Mouse (Mus musculus) intestine, embryonic 14.5 days (tissue): Measurements from ENCODE around the gene Ctbp2. TPM values are rescaled to one million over a fixed set of nuclear protein-coding genes. Genes with fewer than 3 reads are reported as not detected.

Experiments used
- ATAC-seq: fragments of 200-750 bp; cut with Nextera tagmentation; replicated peaks from 2 replicates; pipeline ENCODE4 v1.8.0; 2017; ENCODE audit warnings: low read depth, moderate number of reproducible peaks, moderate TSS enrichment, moderate library complexity; ENCODE audit not compliant: low FRiP score, low TSS enrichment
- DNase-seq: peaks from one replicate; pipeline ENCODE4 v3.0.0-alpha.2; 2018; ENCODE audit warnings: low spot score
- H3K27ac ChIP-seq: fragments of 300-500 bp; sonication (generic); 2 replicates; pipeline ENCODE4 v1.5.1; 2014; ENCODE audit warnings: low read depth, mild to moderate bottlenecking, control low read depth
- H3K27me3 ChIP-seq: fragments of 300-500 bp; sonication (generic); replicated peaks from 2 replicates; pipeline ENCODE4 v1.6.1; 2014; ENCODE audit warnings: low read length, control low read depth; ENCODE audit not compliant: control insufficient read depth, insufficient read depth
- H3K36me3 ChIP-seq: fragments of 300-500 bp; sonication (generic); 2 replicates; pipeline ENCODE4 v1.6.1; 2014; ENCODE audit warnings: low read length, control low read depth; ENCODE audit not compliant: control insufficient read depth, insufficient read depth
- H3K4me1 ChIP-seq: fragments of 300-500 bp; sonication (generic); replicated peaks from 2 replicates; pipeline ENCODE4 v1.6.1; 2014; ENCODE audit warnings: low read length, control low read depth, mixed read lengths; ENCODE audit not compliant: control insufficient read depth, insufficient read depth
- H3K4me2 ChIP-seq: fragments of 300-500 bp; sonication (generic); 2 replicates; pipeline ENCODE4 v1.6.1; 2014; ENCODE audit warnings: low read length
- H3K4me3 ChIP-seq: fragments of 300-500 bp; sonication (generic); 2 replicates; pipeline ENCODE4 v1.5.1; 2014; ENCODE audit warnings: low read depth, low read length, control low read depth, mixed read lengths
- H3K9ac ChIP-seq: fragments of 300-500 bp; sonication (generic); 2 replicates; pipeline ENCODE4 v1.6.1; 2014; ENCODE audit warnings: mild to moderate bottlenecking, low read length
- H3K9me3 ChIP-seq: fragments of 300-500 bp; sonication (generic); 2 replicates; pipeline ENCODE4 v1.6.1; 2016; ENCODE audit warnings: low read length, control low read depth; ENCODE audit not compliant: control insufficient read depth
- WGBS: fragments of 180-500 bp; shearing (Covaris S2); extraction: QIAGEN DNeasy Blood & Tissue Kit; methylation state at CpG from one replicate; pipeline ENCODE4 v1.1.7; 2014; 5-methylcytosine and 5-hydroxymethylcytosine counted together
- polyA plus RNA-seq: library from polyadenylated mRNA; unstranded; fragments of >200 nt; fragmentation: Nextera tagmentation; extraction: Ambion mirVana; gene quantifications from 2 replicates; pipeline ENCODE4 v1.2.1, GENCODE M21; 2014

The Ctbp2 gene
- polyA plus RNA-seq, 1 experiment from 2014 or later, result 117 TPM

GRCm38 (mm10) chr7:133113185-133113895, 10.8 kb downstream of the Ctbp2 start:
- Histone ChIP-seq H3K9ac (no peak overlapping the region), H3K9me3 (no peaks in the 10 kb centered on the region), H3K4me3 (no peak overlapping the region), H3K27ac (peak overlapping the region; percentile 70; the same call in 1 of the 2 replicates), H3K4me1 (peaks cover 87% of the 10 kb centered on the region), H3K27me3 (no peaks in the 10 kb centered on the region), H3K4me2 (no peak overlapping the region), H3K36me3 (no peaks in the 10 kb centered on the region)
- ATAC-seq (no peak), DNase-seq (no peak)
- WGBS, result 80% methylated on average over 8 of the region's 8 CpGs

- H3K36me3 ChIP-seq, result no peaks in the 10 kb centered on the region
- H3K4me1 ChIP-seq, result peaks cover 80% of the 10 kb centered on the region
- H3K4me2 ChIP-seq, result 0 out of 2 replicates have a peak overlapping the region, but pooled peaks have one; percentile 6
- no peaks in the 10 kb centered on the region for H3K9me3 ChIP-seq
- no peak overlapping the region for H3K9ac ChIP-seq
- H3K4me3 ChIP-seq, result no peak overlapping the region
- 20% methylated on average over 6 of the region's 6 CpGs for WGBS
- H3K27me3 ChIP-seq, result no peaks in the 10 kb centered on the region
- peak overlapping the region; percentile 70 for H3K27ac ChIP-seq
- ATAC-seq, result 0 out of 2 replicates have a peak, but pooled peaks have one; percentile 10
- no peak for DNase-seq
Measured at GRCm38 (mm10) chr7:133112351-133112831, 11.8 kb downstream of the Ctbp2 start.

- H3K9ac ChIP-seq, result no peak overlapping the region
- no peak overlapping the region for H3K4me2 ChIP-seq
- no peaks in the 10 kb centered on the region for H3K9me3 ChIP-seq
- 95% methylated on average over 4 of the region's 4 CpGs for WGBS
- ATAC-seq (no peak), DNase-seq (no peak)
- peaks cover 51% of the 10 kb centered on the region for H3K4me1 ChIP-seq
- H3K27me3 ChIP-seq, result no peaks in the 10 kb centered on the region
- H3K36me3 ChIP-seq, result no peaks in the 10 kb centered on the region
- H3K27ac ChIP-seq, result no peak overlapping the region
- H3K4me3 ChIP-seq, result no peak overlapping the region
Measured at GRCm38 (mm10) chr7:133109442-133109841, 14.7 kb downstream of the Ctbp2 start.

GRCm38 (mm10) chr7:133108695-133109094, 15.5 kb downstream of the Ctbp2 start:
- no peak for ATAC-seq
- Histone ChIP-seq H3K27me3 (no peaks in the 10 kb centered on the region), H3K4me2 (no peak overlapping the region), H3K27ac (no peak overlapping the region), H3K9ac (no peak overlapping the region), H3K4me3 (no peak overlapping the region), H3K36me3 (no peaks in the 10 kb centered on the region), H3K4me1 (peaks cover 44% of the 10 kb centered on the region), H3K9me3 (no peaks in the 10 kb centered on the region)
- 71% methylated on average over 2 of the region's 2 CpGs for WGBS
- no peak for DNase-seq

- Histone ChIP-seq H3K4me2 (no peak overlapping the region), H3K27me3 (no peaks in the 10 kb centered on the region), H3K9ac (no peak overlapping the region), H3K4me3 (no peak overlapping the region), H3K4me1 (peaks cover 18% of the 10 kb centered on the region), H3K27ac (no peak overlapping the region), H3K36me3 (no peaks in the 10 kb centered on the region), H3K9me3 (no peaks in the 10 kb centered on the region)
- WGBS, result 55% methylated on average over 3 of the region's 3 CpGs
- no peak for ATAC-seq
- no peak for DNase-seq
Measured at GRCm38 (mm10) chr7:133102578-133102977, 21.6 kb downstream of the Ctbp2 start.

- WGBS, result 90% methylated on average over 6 of the region's 6 CpGs
- Histone ChIP-seq H3K27ac (no peak overlapping the region), H3K27me3 (no peaks in the 10 kb centered on the region), H3K36me3 (peaks cover under 1% of the 10 kb centered on the region; the same call in 1 of the 2 replicates), H3K4me1 (peaks cover 18% of the 10 kb centered on the region), H3K4me2 (no peak overlapping the region), H3K4me3 (no peak overlapping the region), H3K9me3 (no peaks in the 10 kb centered on the region), H3K9ac (no peak overlapping the region)
- no peak for ATAC-seq
- DNase-seq, result no peak
Measured at GRCm38 (mm10) chr7:133101070-133101469, 23.1 kb downstream of the Ctbp2 start.

- no peak overlapping the region for H3K4me2 ChIP-seq
- peaks cover 18% of the 10 kb centered on the region for H3K4me1 ChIP-seq
- WGBS, result 79% methylated on average over 6 of the region's 6 CpGs
Measured at GRCm38 (mm10) chr7:133100178-133100577, 24.0 kb downstream of the Ctbp2 start.

GRCm38 (mm10) chr7:133099266-133099665, 24.9 kb downstream of the Ctbp2 start:
- Histone ChIP-seq H3K36me3 (peaks cover 4% of the 10 kb centered on the region; the same call in 1 of the 2 replicates), H3K27ac (no peak overlapping the region), H3K4me3 (no peak overlapping the region), H3K4me1 (peaks cover 18% of the 10 kb centered on the region), H3K9me3 (no peaks in the 10 kb centered on the region), H3K9ac (no peak overlapping the region), H3K27me3 (no peaks in the 10 kb centered on the region), H3K4me2 (no peak overlapping the region)
- 36% methylated on average over 4 of the region's 4 CpGs for WGBS
- ATAC-seq, result no peak
- DNase-seq, result no peak

More at GRCm38 (mm10) chr7:133100178-133100577, 24.0 kb downstream of the Ctbp2 start:
- H3K4me3 ChIP-seq, result no peak overlapping the region
- ATAC-seq, result no peak
- no peak overlapping the region for H3K27ac ChIP-seq
- no peaks in the 10 kb centered on the region for H3K9me3 ChIP-seq
- no peak for DNase-seq
- H3K9ac ChIP-seq, result no peak overlapping the region
- H3K27me3 ChIP-seq, result no peaks in the 10 kb centered on the region
- peaks cover 4% of the 10 kb centered on the region; the same call in 1 of the 2 replicates for H3K36me3 ChIP-seq
